Mouse (Mus musculus) liver, adult 2 months (tissue): Measurements from ENCODE around the gene Tysnd1.

ENCODE experiments used
- CTCF ChIP-seq: fragments of 200-500 bp; IDR thresholded peaks from 2 replicates; pipeline ENCODE4 v1.5.1; 2011; ENCODE audit warnings: low read depth, low read length, control low read depth
- POLR2A ChIP-seq: fragments of 200-500 bp; IDR thresholded peaks from 2 replicates; pipeline ENCODE4 v1.6.1; 2011; ENCODE audit warnings: low read length, control low read depth; ENCODE audit not compliant: insufficient read depth; ENCODE audit errors: extremely low read depth

DNA sequence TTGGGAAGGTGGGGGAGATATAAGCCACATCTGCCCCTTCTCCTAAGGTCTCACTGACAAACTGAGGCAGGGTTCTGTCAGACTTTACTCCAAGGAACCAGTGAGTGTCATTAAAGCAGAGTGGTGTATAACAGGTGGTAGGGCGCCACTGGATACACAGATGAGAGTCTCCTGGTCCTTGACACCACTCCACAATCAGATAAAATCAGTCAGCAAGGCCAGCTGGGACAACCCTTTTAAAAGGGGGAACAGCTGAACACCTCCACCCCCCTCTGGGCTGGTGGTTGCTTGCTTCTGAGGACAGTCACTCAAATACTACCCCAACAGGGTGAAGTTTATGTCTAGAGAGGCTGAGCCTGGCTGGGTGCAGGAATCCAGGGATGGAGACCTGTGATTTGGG, 42.2 kb downstream of the Tysnd1 start:
- TF ChIP-seq POLR2A (no peak), CTCF (no peak)
